Mouse (Mus musculus) neural tube, embryonic 12.5 days (tissue): ENCODE measurements around the gene Hepacam2. TPM values are rescaled to one million over a fixed set of nuclear protein-coding genes. Genes with fewer than 3 reads are reported as not detected.
"Not testable (repeated sequence)": the region's sequence is repeated elsewhere in the genome, so short reads cannot be mapped to it uniquely, and the experiment has no call there.

ENCODE experiments used
- ATAC-seq: fragments of 200-750 bp; cut with Nextera tagmentation; 2 replicates; pipeline ENCODE4 v1.8.0; 2017; ENCODE audit warnings: low read depth, mild to moderate bottlenecking, moderate TSS enrichment, moderate library complexity; ENCODE audit not compliant: low FRiP score
- H3K27ac ChIP-seq: fragments of 300-500 bp; sonication (generic); 2 replicates; pipeline ENCODE4 v1.5.1; 2016
- H3K27me3 ChIP-seq: fragments of 300-500 bp; sonication (generic); replicated peaks from 2 replicates; pipeline ENCODE4 v1.6.1; 2016; ENCODE audit warnings: mild to moderate bottlenecking
- H3K36me3 ChIP-seq: fragments of 300-500 bp; sonication (generic); 2 replicates; pipeline ENCODE4 v1.6.1; 2016; ENCODE audit warnings: mild to moderate bottlenecking
- H3K4me1 ChIP-seq: fragments of 300-500 bp; sonication (generic); 2 replicates; pipeline ENCODE4 v1.6.1; 2016
- H3K4me2 ChIP-seq: fragments of 300-500 bp; sonication (generic); replicated peaks from 2 replicates; pipeline ENCODE4 v1.6.1; 2016; ENCODE audit warnings: mild to moderate bottlenecking
- H3K4me3 ChIP-seq: fragments of 300-500 bp; sonication (generic); 2 replicates; pipeline ENCODE4 v1.5.1; 2016
- H3K9ac ChIP-seq: fragments of 300-500 bp; sonication (generic); 2 replicates; pipeline ENCODE4 v1.6.1; 2016; ENCODE audit warnings: mild to moderate bottlenecking
- H3K9me3 ChIP-seq: fragments of 300-500 bp; sonication (generic); 2 replicates; pipeline ENCODE4 v1.6.1; 2016; ENCODE audit warnings: mild to moderate bottlenecking
- WGBS: fragments of 180-500 bp; shearing (Covaris S2); methylation state at CpG from one replicate; pipeline ENCODE4 v1.1.7; 2016; 5-methylcytosine and 5-hydroxymethylcytosine counted together
- polyA plus RNA-seq: library from polyadenylated mRNA; unstranded; fragments of >200 nt; fragmentation: Nextera tagmentation; extraction: Ambion mirVana; gene quantifications from 2 replicates; pipeline ENCODE4 v1.2.1, GENCODE M21; 2016

The Hepacam2 gene
- polyA plus RNA-seq, result 1.0 and 1.9 TPM in 2 replicates

DNA sequence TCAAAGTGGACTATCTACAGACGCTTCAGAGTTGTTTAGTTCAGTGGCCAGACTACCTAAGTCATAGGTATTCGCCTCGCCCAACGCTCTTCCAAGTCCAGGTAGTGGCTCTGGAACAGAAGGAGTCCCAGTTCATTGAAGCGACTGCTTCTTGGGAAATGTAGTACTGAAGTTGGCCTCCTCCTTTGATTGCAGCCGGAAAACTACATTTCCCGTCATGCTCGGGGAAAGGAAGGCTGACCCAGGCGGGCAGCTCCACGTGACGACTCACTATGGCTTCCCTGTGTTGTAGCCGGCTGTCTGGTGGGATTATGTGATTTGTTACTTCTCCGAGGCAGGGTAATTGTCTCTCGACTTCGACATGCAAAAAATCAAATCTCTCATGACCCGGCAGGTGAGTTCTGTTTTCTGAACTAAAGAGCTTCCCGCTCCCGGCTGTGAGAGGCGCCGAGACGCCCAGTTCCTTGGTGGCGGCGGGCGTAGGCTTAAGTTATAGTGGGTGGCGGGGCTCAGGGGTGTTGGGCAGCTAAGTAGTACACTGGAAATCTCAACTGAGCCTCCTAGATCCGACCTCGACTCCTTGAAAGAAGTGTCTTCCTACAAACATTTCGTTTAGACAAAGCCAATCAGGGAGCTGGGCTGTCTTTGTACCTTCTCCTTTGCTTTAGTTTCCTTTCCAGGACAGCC is at the start of gene Hepacam2, which contains the start of gene Vps50:
Gene Hepacam2 (minus strand): TSS at position 137 of the 687 bp plus-strand sequence.
Gene Vps50 (plus strand): TSS at position 221 of the 687 bp plus-strand sequence.
- H3K27me3 ChIP-seq, result no peaks in the 10 kb centered on the region
- peak; percentile 98 for ATAC-seq
- 2% methylated on average over 28 of the region's 28 CpGs for WGBS
- peaks cover 6% of the 10 kb centered on the region; the same call in 1 of the 2 replicates for H3K4me1 ChIP-seq
- no peak within 1 kb of the TSS for H3K27ac ChIP-seq
- peak within 1 kb of the TSS; percentile 68 for H3K9ac ChIP-seq
- H3K9me3 ChIP-seq, result no peaks in the 10 kb centered on the region
- H3K4me2 ChIP-seq, result peak within 1 kb of the TSS; percentile 94
- peak within 1 kb of the TSS; percentile 62 for H3K4me3 ChIP-seq
- H3K36me3 ChIP-seq, result no peaks in the 10 kb centered on the region

DNA sequence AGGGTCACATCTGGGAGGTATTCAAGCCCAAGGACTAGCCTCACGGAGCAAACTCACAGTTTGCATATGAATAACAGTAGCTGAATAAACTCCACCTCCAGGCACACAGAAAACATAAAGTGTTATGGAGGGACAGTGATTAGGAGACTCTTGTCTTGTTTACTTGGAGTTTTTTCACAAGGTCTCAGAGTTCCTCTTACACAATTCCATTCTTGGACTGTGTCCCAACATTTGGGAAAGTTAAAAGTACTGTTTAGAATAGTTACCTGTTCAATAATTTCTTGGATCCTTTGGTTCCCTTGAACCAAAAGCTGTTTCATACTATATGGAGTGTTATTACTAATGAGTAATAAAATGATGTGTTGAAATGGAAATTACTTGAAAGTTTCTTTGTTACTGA is 46.9 kb upstream of the Hepacam2 start:
- H3K4me3 ChIP-seq, result no peak overlapping the region
- H3K27ac ChIP-seq, result no peak overlapping the region
- ATAC-seq, result no peak
- H3K36me3 ChIP-seq, result peaks cover 5% of the 10 kb centered on the region; the same call in 1 of the 2 replicates
- no peaks in the 10 kb centered on the region for H3K27me3 ChIP-seq
- H3K4me1 ChIP-seq, result no peaks in the 10 kb centered on the region
- 32% methylated on average over 1 of the region's 1 CpGs for WGBS
- no peak overlapping the region for H3K4me2 ChIP-seq
- H3K9me3 ChIP-seq, result no peaks in the 10 kb centered on the region
- no peak overlapping the region for H3K9ac ChIP-seq

GRCm38 (mm10) chr6:3543862-3544261 is 45.8 kb upstream of the Hepacam2 start:
- WGBS, result 93% methylated on average over 4 of the region's 4 CpGs
- Histone ChIP-seq H3K9ac (no peak overlapping the region), H3K4me2 (no peak overlapping the region), H3K36me3 (peaks cover 5% of the 10 kb centered on the region; the same call in 1 of the 2 replicates), H3K4me1 (no peaks in the 10 kb centered on the region), H3K4me3 (no peak overlapping the region), H3K27ac (no peak overlapping the region), H3K9me3 (no peaks in the 10 kb centered on the region), H3K27me3 (no peaks in the 10 kb centered on the region)
- ATAC-seq, result no peak

GRCm38 (mm10) chr6:3539470-3539869 is 41.4 kb upstream of the Hepacam2 start:
- Histone ChIP-seq H3K9me3 (no peaks in the 10 kb centered on the region), H3K27ac (no peak overlapping the region), H3K4me3 (no peak overlapping the region), H3K4me2 (no peak overlapping the region), H3K36me3 (no peaks in the 10 kb centered on the region), H3K27me3 (no peaks in the 10 kb centered on the region), H3K9ac (no peak overlapping the region), H3K4me1 (no peaks in the 10 kb centered on the region)
- no peak for ATAC-seq
- 90% methylated on average over 2 of the region's 2 CpGs for WGBS

- no peaks in the 10 kb centered on the region for H3K36me3 ChIP-seq
- no peaks in the 10 kb centered on the region for H3K9me3 ChIP-seq
- no peak overlapping the region for H3K4me3 ChIP-seq
- no peak overlapping the region for H3K27ac ChIP-seq
- H3K27me3 ChIP-seq, result no peaks in the 10 kb centered on the region
- no peaks in the 10 kb centered on the region for H3K4me1 ChIP-seq
- no peak overlapping the region for H3K9ac ChIP-seq
- WGBS, result 77% methylated on average over 1 of the region's 1 CpGs
- ATAC-seq, result no peak
- no peak overlapping the region for H3K4me2 ChIP-seq
Observed at GRCm38 (mm10) chr6:3536048-3536447, 38.0 kb upstream of the Hepacam2 start.

GRCm38 (mm10) chr6:3531445-3531844 is 33.3 kb upstream of the Hepacam2 start:
- Histone ChIP-seq H3K4me1 (no peaks in the 10 kb centered on the region), H3K4me2 (no peak overlapping the region), H3K36me3 (no peaks in the 10 kb centered on the region), H3K27me3 (no peaks in the 10 kb centered on the region), H3K9me3 (no peaks in the 10 kb centered on the region), H3K27ac (no peak overlapping the region), H3K4me3 (no peak overlapping the region), H3K9ac (no peak overlapping the region)
- WGBS, result 25% methylated on average over 5 of the region's 5 CpGs
- no peak for ATAC-seq

DNA sequence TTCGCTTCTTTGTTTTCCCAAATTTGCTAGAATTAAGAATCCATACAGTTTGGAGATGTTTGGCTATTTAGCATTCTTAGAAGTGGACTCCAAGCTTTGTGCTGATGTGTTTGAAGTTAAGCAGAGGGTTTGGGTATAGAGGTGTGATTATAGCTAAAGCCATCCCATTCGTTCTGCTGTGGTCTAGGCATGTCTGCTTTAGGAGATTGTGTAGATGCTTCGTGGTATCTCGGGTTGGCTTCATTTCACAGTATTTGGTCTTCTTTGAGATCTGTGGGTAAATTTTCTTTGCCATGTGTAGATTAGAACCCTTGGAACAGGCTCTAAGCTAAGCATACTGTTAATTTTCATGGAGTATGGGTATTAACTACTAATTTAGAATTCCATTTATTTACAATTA is 30.1 kb upstream of the Hepacam2 start:
- WGBS, result 90% methylated on average over 4 of the region's 4 CpGs
- no peaks in the 10 kb centered on the region for H3K36me3 ChIP-seq
- no peak overlapping the region for H3K27ac ChIP-seq
- no peaks in the 10 kb centered on the region for H3K9me3 ChIP-seq
- ATAC-seq, result no peak
- H3K4me2 ChIP-seq, result no peak overlapping the region
- H3K4me1 ChIP-seq, result no peaks in the 10 kb centered on the region
- no peak overlapping the region for H3K4me3 ChIP-seq
- H3K27me3 ChIP-seq, result no peaks in the 10 kb centered on the region
- H3K9ac ChIP-seq, result no peak overlapping the region

GRCm38 (mm10) chr6:3512611-3513010 is 14.5 kb upstream of the Hepacam2 start:
- Histone ChIP-seq H3K27me3 (no peaks in the 10 kb centered on the region), H3K9ac (no peak overlapping the region), H3K4me1 (peaks cover 4% of the 10 kb centered on the region; the same call in 1 of the 2 replicates), H3K9me3 (no peaks in the 10 kb centered on the region), H3K4me3 (no peak overlapping the region), H3K4me2 (no peak overlapping the region), H3K36me3 (peaks cover 3% of the 10 kb centered on the region; the same call in 1 of the 2 replicates), H3K27ac (no peak overlapping the region)
- ATAC-seq, result peak; percentile 65
- 45% methylated on average over 3 of the region's 3 CpGs for WGBS

- peak; percentile 30; the same call in 1 of the 2 replicates for ATAC-seq
- H3K4me1 ChIP-seq, result peaks cover 4% of the 10 kb centered on the region; the same call in 1 of the 2 replicates
- H3K9me3 ChIP-seq, result no peaks in the 10 kb centered on the region
- H3K27ac ChIP-seq, result 0 out of 2 replicates have a peak overlapping the region, but pooled peaks have one; percentile 27
- 0 out of 2 replicates have a peak overlapping the region, but pooled peaks have one; percentile 8 for H3K9ac ChIP-seq
- H3K27me3 ChIP-seq, result no peaks in the 10 kb centered on the region
- H3K4me3 ChIP-seq, result no peak overlapping the region
- H3K4me2 ChIP-seq, result peak overlapping the region; percentile 34
- 49% methylated on average over 11 of the region's 11 CpGs for WGBS
- no peaks in the 10 kb centered on the region for H3K36me3 ChIP-seq
Observed at GRCm38 (mm10) chr6:3511612-3512011, 13.5 kb upstream of the Hepacam2 start.

DNA sequence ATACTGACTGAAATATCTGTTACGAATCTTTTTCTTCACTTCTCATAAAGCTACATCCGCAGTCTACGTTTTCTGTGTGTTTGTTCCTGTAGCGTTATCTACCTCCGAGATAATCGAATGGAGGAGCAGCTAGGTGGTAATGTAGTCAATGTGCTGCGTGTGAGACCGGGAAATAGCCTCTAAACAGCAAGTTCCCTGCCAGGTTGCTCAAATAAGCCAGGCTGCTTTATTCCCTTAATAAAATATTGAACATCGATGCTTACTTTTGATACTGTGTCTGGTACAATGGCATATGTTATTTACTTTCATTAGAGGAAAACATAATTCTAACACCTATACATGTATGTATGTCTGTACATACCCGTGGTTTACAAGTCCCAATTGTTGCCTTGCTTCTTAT is 13.0 kb upstream of the Hepacam2 start:
- Histone ChIP-seq H3K27me3 (no peaks in the 10 kb centered on the region), H3K4me3 (no peak overlapping the region), H3K4me2 (no peak overlapping the region), H3K9ac (no peak overlapping the region), H3K27ac (no peak overlapping the region), H3K4me1 (peaks cover 4% of the 10 kb centered on the region; the same call in 1 of the 2 replicates), H3K9me3 (no peaks in the 10 kb centered on the region), H3K36me3 (0 out of 2 replicates have a peak, but pooled peaks cover 2% of the 10 kb centered on the region)
- no peak for ATAC-seq
- 80% methylated on average over 10 of the region's 10 CpGs for WGBS

DNA sequence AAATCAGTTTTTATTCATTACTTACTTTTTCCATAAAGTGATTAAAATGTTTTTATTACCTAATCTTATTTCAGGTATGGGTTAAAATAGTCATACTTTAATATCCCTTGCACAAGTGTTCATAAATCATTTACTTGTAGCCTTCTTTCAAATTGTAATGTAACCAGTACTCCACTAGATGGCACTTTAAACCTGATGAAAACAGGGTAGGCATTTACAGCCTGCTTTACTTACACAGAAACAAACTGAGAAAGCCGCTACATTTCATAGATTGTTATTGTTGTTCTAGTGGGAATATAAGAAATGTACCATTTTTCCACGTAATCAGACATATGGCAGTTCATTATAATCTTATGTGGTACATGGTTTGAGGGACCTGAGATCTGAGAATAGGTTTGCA is 11.7 kb upstream of the Hepacam2 start:
- Histone ChIP-seq H3K4me2 (no peak overlapping the region), H3K36me3 (0 out of 2 replicates have a peak, but pooled peaks cover 3% of the 10 kb centered on the region), H3K9me3 (no peaks in the 10 kb centered on the region), H3K4me3 (no peak overlapping the region), H3K27ac (no peak overlapping the region), H3K9ac (no peak overlapping the region), H3K27me3 (no peaks in the 10 kb centered on the region), H3K4me1 (peaks cover 4% of the 10 kb centered on the region; the same call in 1 of the 2 replicates)
- WGBS, result 30% methylated on average over 2 of the region's 2 CpGs
- peak; percentile 51 for ATAC-seq

- H3K27ac ChIP-seq, H3K4me3 ChIP-seq, H3K4me2 ChIP-seq, H3K9ac ChIP-seq, H3K27me3 ChIP-seq, ATAC-seq, H3K9me3 ChIP-seq, H3K36me3 ChIP-seq, H3K4me1 ChIP-seq: not testable (repeated sequence)
- 97% methylated on average over 2 of the region's 2 CpGs for WGBS
Observed at GRCm38 (mm10) chr6:3508151-3508550, 10.1 kb upstream of the Hepacam2 start.
